Mouse (Mus musculus): ENCODE measurements around the gene Ufc1. TPM values are rescaled to one million over a fixed set of nuclear protein-coding genes. Genes with fewer than 3 reads are reported as not detected.

Gene Ufc1
- polyA plus RNA-seq (2012; ENCODE audit: low replicate concordance) = 17.7 and 40.2 TPM in 2 replicates

GRCm38 (mm10) chr1:171294298-171295062 is at the start of gene Ufc1:
Ufc1 (minus strand) TSS chr1:171295024.

GRCm38 (mm10) chr1:171328839-171329432 is 34.1 kb upstream of the Ufc1 start, which contains the start of gene Dedd:
Dedd (plus strand) TSS chr1:171329145.

DNA sequence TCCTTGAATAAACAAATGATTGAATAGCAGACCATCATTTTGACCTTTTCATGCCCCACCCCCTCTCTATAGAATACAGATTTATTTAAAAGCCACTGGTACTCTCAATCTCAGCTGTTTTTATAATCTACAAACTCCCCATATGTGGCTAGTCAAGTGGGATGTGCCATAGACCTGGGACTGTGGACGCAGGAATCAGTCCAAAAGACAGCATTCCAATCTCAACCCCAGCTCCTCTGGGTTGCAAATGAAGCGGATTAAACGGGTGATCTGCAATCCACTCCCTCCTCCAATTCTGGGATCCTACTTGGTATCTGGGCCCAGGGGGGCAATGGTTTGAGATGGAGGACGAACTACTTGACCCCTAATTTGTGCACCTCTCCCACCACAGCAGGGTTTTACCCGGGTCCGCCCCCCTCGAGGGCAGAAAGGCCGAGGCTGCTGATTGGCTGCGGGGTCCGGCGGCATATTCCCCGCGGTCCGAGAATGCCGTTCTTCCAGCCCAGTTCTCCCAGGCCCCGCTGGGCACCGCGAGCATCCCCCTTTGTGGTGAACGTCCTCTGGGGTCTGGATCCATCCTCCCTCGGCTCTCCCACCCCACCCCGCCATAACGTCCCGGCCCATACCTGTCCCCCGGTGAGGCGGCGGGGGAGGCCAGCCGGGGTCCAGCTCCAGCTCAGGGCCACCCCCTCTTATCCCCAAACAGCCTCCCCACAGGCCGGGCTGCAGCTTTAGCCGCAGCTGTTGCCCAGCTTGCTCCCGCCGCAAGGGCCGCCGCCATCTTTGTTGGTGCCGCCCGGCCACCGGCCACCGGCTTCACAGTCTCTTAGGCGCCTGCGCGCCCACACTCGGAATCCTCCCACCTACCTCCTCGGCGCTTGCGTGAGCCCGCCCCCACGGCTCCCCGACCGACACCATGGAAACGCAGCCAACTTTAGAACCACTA is 7.4 kb downstream of the Ufc1 start, which contains the start of gene Usp21:
Gene Usp21, minus strand, starts transcription at position 856 of the 946 bp plus-strand sequence.

DNA sequence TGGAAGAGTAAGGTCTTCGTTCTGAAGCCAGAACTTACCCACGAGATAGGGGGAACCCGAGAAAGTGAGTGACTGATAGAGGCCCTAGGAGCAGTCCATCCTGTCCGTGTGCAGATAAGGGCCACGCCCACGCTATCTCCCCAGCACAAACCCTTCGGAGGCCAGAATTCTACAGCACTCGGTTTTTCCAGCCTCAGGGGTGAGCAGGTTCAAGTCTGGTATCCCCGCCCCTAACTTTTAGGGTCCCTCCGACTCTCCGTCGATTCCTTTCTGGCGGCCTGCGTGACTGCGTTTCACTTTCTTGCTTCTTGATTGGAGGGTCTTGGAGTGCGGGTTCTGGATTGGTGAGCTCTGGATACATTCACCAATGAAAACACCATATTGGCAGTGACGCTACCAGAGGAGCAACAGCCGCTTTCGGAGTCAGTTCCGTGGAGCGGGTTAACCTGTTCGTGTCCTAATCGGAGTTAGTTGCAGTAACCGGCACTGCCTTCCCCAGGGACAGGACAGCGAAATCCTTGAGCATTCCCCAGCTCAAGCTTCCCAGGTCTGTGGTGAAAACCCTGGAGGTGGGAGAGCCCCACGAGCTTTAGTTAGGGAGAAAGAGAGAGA is 13.8 kb downstream of the Ufc1 start, which contains the start of gene Ppox:
Gene Ppox, minus strand, starts transcription at position 271 of the 612 bp plus-strand sequence.

GRCm38 (mm10) chr1:171269848-171270572 is 24.8 kb downstream of the Ufc1 start, which contains the start of gene B4galt3:
B4galt3 (plus strand) TSS chr1:171270328.

DNA sequence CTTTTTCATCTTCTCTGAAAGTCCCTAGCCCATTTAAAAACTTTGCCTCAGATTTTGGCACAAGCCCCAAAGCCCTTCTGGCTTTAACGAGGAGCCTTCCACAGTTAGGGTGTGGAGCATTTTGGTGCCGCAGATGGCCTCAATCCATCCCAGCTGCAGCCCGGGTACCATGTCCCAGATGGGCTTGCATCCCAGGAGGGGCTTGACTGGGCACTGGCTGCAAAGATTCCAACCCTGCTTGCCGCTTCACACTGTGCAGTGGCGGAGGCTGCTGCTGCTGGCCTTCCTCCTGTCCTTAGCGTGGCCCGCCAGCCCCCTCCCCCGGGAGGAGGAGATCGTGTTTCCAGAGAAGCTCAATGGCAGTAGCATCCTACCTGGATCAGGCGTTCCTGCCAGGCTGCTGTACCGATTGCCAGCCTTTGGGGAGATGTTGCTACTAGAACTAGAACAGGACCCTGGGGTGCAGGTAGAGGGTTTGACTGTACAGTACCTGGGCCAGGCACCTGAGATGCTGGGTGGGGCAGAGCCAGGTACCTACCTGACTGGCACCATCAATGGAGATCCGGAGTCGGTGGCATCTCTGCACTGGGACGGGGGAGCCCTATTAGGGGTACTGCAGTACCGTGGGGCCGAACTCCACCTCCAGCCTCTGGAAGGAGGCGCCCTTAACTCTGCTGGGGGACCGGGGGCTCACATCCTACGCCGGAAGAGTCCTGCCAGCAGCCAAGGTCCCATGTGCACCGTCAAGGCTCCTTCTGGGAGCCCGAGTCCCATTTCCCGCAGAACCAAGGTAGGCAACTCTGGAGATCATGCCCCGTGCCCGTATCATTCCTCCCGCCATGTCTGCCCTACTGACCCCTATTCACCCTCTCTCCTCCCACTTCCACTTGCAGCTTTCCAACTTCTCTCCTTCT is 43.9 kb downstream of the Ufc1 start, which contains the start of gene Ndufs2:
Gene Ndufs2, minus strand, starts transcription at position 709 of the 914 bp plus-strand sequence.

GRCm38 (mm10) chr1:171249913-171250600 is 44.8 kb downstream of the Ufc1 start, which contains the start of gene Adamts4:
Adamts4 (plus strand) TSS chr1:171250421.

Other genes with a start within 250 kb of the Ufc1 start
- 7.1 and 11.2 TPM in 2 replicates for gene Fcgr3, start 230.1 kb downstream of the Ufc1 start, polyA plus RNA-seq (2012; ENCODE audit: low replicate concordance)
- gene Cfap126, start 181.1 kb downstream of the Ufc1 start, polyA plus RNA-seq (2012; ENCODE audit: low replicate concordance) = 1.2 and 1.6 TPM in 2 replicates
- gene Sdhc, start 144.4 kb downstream of the Ufc1 start, polyA plus RNA-seq (2012; ENCODE audit: low replicate concordance) = 5.3 and 72.1 TPM in 2 replicates
- not detected in 2 replicates for gene Mpz, start 144.3 kb downstream of the Ufc1 start, polyA plus RNA-seq (2012; ENCODE audit: low replicate concordance)
- 0.66 and 1.8 TPM in 2 replicates for gene Pcp4l1, start 98.8 kb downstream of the Ufc1 start, polyA plus RNA-seq (2012; ENCODE audit: low replicate concordance)
- not detected in 2 replicates for gene Nr1i3, start 81.1 kb downstream of the Ufc1 start, polyA plus RNA-seq (2012; ENCODE audit: low replicate concordance)
- 18.3 and 19.3 TPM in 2 replicates for gene Tomm40l, start 72.5 kb downstream of the Ufc1 start, polyA plus RNA-seq (2012; ENCODE audit: low replicate concordance)
- gene Apoa2, start 70.0 kb downstream of the Ufc1 start, polyA plus RNA-seq (2012; ENCODE audit: low replicate concordance) = not detected in 2 replicates
- gene Fcer1g, start 60.7 kb downstream of the Ufc1 start, polyA plus RNA-seq (2012; ENCODE audit: low replicate concordance) = 33.6 and 46.3 TPM in 2 replicates
- 0.04 and 0.17 TPM in 2 replicates for gene Adamts4, start 44.6 kb downstream of the Ufc1 start, polyA plus RNA-seq (2012; ENCODE audit: low replicate concordance)
- gene Ndufs2, start 43.6 kb downstream of the Ufc1 start, polyA plus RNA-seq (2012; ENCODE audit: low replicate concordance) = 29.8 and 80.2 TPM in 2 replicates
- gene B4galt3, start 24.7 kb downstream of the Ufc1 start, polyA plus RNA-seq (2012; ENCODE audit: low replicate concordance) = 63.2 and 69.5 TPM in 2 replicates
- 29.7 and 70.3 TPM in 2 replicates for gene Ppox, start 13.8 kb downstream of the Ufc1 start, polyA plus RNA-seq (2012; ENCODE audit: low replicate concordance)
- 77.2 and 163 TPM in 2 replicates for gene Usp21, start 7.0 kb downstream of the Ufc1 start, polyA plus RNA-seq (2012; ENCODE audit: low replicate concordance)
- 11.6 and 25.3 TPM in 2 replicates for gene Dedd, start 34.1 kb upstream of the Ufc1 start, polyA plus RNA-seq (2012; ENCODE audit: low replicate concordance)
- gene Nit1, start 50.6 kb upstream of the Ufc1 start, polyA plus RNA-seq (2012; ENCODE audit: low replicate concordance) = 9.5 and 14.3 TPM in 2 replicates
- 6.8 and 10.4 TPM in 2 replicates for gene Pfdn2, start 50.6 kb upstream of the Ufc1 start, polyA plus RNA-seq (2012; ENCODE audit: low replicate concordance)
- gene Klhdc9, start 65.8 kb upstream of the Ufc1 start, polyA plus RNA-seq (2012; ENCODE audit: low replicate concordance) = 0.44 and 0.99 TPM in 2 replicates
- gene Nectin4, start 75.1 kb upstream of the Ufc1 start, polyA plus RNA-seq (2012; ENCODE audit: low replicate concordance) = 2.4 and 3.8 TPM in 2 replicates
- 174 and 196 TPM in 2 replicates for gene Arhgap30, start 93.9 kb upstream of the Ufc1 start, polyA plus RNA-seq (2012; ENCODE audit: low replicate concordance)
- gene Usf1, start 116.3 kb upstream of the Ufc1 start, polyA plus RNA-seq (2012; ENCODE audit: low replicate concordance) = 54.0 and 85.7 TPM in 2 replicates
- gene Tstd1, start 123.8 kb upstream of the Ufc1 start, polyA plus RNA-seq (2012; ENCODE audit: low replicate concordance) = 1.4 TPM in 1 of 2 replicates, not detected in the other
- 0.16 and 1.7 TPM in 2 replicates for gene F11r, start 142.5 kb upstream of the Ufc1 start, polyA plus RNA-seq (2012; ENCODE audit: low replicate concordance)
- 17.0 and 18.6 TPM in 2 replicates for gene Alyref2, start 208.5 kb upstream of the Ufc1 start, polyA plus RNA-seq (2012; ENCODE audit: low replicate concordance)
- 0.36 and 1.6 TPM in 2 replicates for gene Itln1, start 240.3 kb upstream of the Ufc1 start, polyA plus RNA-seq (2012; ENCODE audit: low replicate concordance)